Mouse (Mus musculus): ENCODE measurements at regions not wholly inside any gene's neighbourhood (a gene's known extent, or its start where the extent isn't known, plus 50 kb on each side); places are given as distances from the start of the nearest gene placed in this dataset.
"Not testable (repeated sequence)": the region's sequence is repeated elsewhere in the genome, so short reads cannot be mapped to it uniquely, and the experiment has no call there.

- intact Hi-C loops (cut with DNase I) = not testable (repeated sequence)
These were observed 176.5 kb upstream of the Ngly1 start for GRCm38 (mm10) chr14:16072534-16072933.

DNA sequence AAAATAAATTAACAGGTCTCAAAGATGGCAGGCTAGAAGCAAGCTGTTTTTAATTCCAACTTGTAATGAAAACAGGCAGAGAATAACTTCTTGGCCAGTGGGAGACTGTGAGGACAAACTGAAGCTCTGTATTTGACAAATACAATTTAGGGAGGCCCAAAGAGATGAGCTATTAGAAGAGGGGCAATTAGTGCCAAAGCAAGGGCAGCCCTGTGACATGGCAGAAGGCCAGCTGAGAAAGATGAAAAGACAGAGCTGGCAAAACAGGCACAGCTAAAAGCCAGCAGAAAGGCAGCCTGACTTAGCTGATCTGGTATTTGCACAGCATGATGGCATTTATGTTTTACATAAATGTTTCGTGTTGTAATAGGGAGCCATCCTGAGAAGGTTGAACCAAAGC is 175.0 kb upstream of the Ngly1 start:
- intact Hi-C loops (cut with DNase I) = no loop called here

GRCm38 (mm10) chr14:16079096-16079495 is 170.0 kb upstream of the Ngly1 start:
- intact Hi-C loops (cut with DNase I) = no loop called here

- intact Hi-C loops (cut with DNase I) = not testable (repeated sequence)
These were observed 161.8 kb upstream of the Ngly1 start for GRCm38 (mm10) chr14:16087231-16087630.

DNA sequence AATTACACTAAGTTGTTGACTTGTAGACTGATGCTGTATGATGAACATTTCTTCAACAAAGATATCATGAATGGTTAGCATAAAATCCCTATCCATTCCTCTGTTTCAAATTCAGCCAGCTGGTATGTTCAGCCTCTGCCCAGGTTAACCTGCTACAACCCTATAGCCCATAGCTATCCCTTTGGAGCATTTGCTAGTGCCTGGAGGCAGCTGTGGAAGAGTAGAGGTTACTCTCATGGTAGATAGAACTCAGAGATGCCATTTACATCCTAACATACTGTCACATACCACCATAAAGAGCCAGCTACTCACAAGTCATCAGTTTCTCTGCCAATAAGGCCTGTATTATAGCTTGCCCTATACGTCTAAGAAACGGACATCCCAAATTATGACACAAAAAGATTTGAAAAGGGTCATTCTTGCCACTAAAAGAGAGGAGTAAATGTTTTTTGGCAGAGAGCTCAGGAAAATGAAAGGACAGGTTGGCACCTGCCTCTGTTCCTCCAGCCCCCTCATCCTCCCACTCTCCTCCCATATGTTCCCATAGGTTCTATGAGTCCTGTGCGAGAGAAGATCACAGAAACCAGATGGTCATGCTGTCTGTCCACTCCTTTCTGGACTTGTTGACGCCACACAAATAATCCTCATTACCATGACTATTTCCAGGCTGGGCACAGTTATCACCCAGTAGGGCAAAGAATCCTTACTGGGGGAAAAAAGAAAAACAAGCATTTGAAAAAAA is 156.5 kb upstream of the Ngly1 start:
- intact Hi-C loops (cut with DNase I) = no loop called here

- intact Hi-C loops (cut with DNase I) = no loop called here
These were observed 156.0 kb upstream of the Ngly1 start for GRCm38 (mm10) chr14:16093133-16093505.

GRCm38 (mm10) chr14:16109414-16109813 is 139.7 kb upstream of the Ngly1 start:
- intact Hi-C loops (cut with DNase I) = no loop called here

GRCm38 (mm10) chr14:16132672-16133071 is 116.4 kb upstream of the Ngly1 start:
- intact Hi-C loops (cut with DNase I) = no loop called here

GRCm38 (mm10) chr14:16133410-16133809 is 115.7 kb upstream of the Ngly1 start:
- intact Hi-C loops (cut with DNase I) = no loop called here

DNA sequence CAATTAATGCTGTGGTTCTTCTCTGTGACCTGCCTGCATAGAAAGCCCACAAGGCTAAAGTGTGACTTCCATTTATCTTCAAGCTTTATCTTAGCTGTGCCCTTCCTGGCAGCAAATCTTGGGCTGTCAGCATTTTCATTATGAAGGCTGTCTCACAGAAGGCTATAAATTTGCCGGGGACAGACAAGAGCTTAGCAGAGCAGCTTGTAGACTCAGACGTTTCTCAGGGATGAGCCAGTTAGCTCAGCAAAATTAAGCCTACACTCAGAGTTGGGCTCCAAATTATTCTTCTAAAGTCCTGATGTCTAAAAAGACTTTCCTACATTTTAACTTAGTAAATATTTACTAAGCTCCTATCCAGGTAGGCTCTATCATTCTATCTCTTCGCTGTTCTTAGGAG is 112.9 kb upstream of the Ngly1 start:
- intact Hi-C loops (cut with DNase I) = no loop called here

- intact Hi-C loops (cut with DNase I) = no loop called here
These were observed 104.8 kb upstream of the Ngly1 start for GRCm38 (mm10) chr14:16144299-16144698.

GRCm38 (mm10) chr14:16146811-16147210 is 102.3 kb upstream of the Ngly1 start:
- intact Hi-C loops (cut with DNase I) = no loop called here

DNA sequence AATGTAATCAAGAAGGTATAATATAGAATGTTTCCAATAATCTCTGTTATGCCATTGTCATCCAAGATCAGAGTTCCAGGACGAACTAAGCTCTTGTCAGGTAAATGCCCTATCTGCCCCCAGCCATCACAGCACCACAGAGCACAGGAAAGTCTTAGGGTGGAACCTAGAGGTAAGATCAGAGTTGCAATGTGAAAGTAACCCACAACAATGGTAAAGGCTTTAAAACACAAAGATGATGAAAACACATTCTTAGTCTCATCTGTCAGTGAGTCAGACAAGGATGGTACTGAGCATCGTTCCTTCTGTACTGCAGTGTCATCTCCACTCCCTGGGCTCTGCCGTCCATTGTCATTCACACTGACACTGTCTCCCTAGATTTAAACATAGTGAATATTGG is 97.3 kb upstream of the Ngly1 start:
- intact Hi-C loops (cut with DNase I) = no loop called here

GRCm38 (mm10) chr14:16152702-16153101 is 96.4 kb upstream of the Ngly1 start:
- intact Hi-C loops (cut with DNase I) = no loop called here

DNA sequence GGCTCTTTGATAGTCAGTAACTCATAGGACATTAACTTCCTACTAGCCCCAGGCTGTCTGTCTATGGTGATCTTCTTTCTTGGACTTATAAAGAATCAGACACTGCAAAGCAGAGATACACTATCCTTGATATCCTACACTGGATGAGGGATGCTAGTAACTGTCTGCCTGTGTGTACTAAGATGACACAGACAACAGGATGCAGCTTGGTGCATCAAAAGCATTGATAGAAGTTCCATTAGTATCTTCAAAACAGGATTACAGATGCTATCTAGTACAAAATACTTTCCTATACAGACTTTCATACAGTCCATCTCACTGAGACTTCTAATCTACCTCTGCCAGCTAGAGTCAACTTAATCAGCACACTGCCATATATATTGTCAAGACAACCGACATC is 94.0 kb upstream of the Ngly1 start:
- intact Hi-C loops (cut with DNase I) = no loop called here

DNA sequence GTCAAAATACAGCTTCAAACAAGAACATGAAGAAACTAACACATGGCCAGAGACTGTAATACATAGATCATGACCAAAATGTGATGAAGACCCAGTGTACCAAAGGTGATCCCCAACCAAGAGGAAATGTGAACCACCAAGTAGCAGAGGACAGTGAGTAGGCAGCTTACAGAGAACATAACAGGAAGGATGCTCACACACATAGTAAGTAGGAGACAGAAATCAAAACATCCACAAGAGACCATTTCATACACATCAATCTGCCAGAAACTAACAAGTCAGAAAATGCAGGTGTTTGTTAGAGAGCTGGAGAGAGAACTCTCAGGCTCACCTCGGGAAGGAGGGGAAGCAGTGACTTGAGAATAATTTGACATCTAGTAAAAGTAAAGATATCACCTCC is 78.9 kb upstream of the Ngly1 start:
- intact Hi-C loops (cut with DNase I) = no loop called here

DNA sequence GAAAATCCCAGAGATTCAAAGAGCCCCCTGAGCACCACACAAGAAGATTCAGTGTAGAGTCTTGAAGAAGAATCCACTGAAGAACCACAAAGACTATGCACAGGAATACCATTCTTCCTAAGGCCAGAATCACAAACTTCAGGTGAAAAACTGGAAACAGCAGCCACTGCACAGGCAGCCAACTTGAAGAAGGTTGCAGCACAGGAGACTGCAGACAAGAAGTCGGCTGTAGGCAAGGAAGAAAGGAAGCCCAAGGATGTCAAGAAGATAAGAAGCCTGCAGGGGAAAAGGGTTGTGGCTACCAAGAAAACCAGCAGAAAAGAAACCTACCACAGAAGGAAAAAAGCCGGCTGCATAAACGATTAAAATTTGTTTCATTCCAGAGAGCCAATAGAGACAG is 76.8 kb upstream of the Ngly1 start:
- intact Hi-C loops (cut with DNase I) = no loop called here

GRCm38 (mm10) chr14:16173292-16173691 is 75.8 kb upstream of the Ngly1 start:
- intact Hi-C loops (cut with DNase I) = no loop called here

GRCm38 (mm10) chr14:16178227-16178626 is 70.9 kb upstream of the Ngly1 start:
- intact Hi-C loops (cut with DNase I) = no loop called here

DNA sequence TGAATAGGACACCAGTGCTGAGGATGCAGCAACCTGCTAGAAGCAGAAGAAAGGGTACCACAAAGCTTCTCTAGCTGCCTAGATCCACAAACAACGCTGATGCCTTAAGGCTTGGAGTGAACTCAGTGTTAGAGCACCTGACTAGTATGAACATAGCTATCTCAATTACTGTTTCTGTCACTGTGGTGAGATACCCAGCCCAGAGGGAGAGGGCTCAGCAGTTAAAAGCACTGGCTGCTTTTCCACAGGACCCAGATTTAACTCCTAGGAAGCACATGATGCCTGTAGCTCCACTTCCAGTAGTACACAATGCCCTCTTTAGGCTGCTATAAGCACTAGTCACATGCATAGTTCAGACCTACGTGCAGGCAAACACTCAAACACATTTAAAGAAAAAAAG is 67.3 kb upstream of the Ngly1 start:
- intact Hi-C loops (cut with DNase I) = no loop called here

DNA sequence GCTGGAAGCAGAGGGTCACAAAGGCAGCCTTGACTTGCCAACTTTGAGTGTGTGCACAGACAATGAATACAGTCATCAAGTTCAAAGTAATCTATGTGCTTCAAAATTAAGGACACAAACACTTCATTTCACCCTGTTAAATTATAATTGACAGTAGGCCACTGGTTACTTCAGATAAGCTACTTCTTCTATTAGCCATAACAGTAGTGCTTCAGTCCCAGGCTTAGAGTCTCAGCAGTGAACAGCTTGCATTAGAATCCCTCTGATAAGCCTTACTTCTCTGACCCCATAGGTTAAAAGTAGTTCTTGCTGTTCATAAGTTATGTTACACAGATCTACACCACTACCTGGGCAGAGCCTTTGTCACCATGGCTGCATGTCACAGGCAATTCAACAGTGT is 63.8 kb upstream of the Ngly1 start:
- intact Hi-C loops (cut with DNase I) = no loop called here
